Mouse (Mus musculus) embryonic facial prominence, embryonic 11.5 days (tissue): ENCODE data around the gene Mapk1. TPM values are rescaled to one million over a fixed set of nuclear protein-coding genes. Genes with fewer than 3 reads are reported as not detected.

Experiments used
- ATAC-seq: fragments of 200-750 bp; cut with Nextera tagmentation; replicated peaks from 2 replicates; pipeline ENCODE4 v1.8.0; 2017; ENCODE audit warnings: low read depth; ENCODE audit not compliant: insufficient number of reproducible peaks, low FRiP score, low TSS enrichment
- DNase-seq: peaks from one replicate; pipeline ENCODE4 v3.0.0-alpha.2; 2015; ENCODE audit warnings: low spot score
- H3K27ac ChIP-seq: fragments of 300-500 bp; sonication (generic); replicated peaks from 2 replicates; pipeline ENCODE4 v1.5.1; 2014; ENCODE audit warnings: mild to moderate bottlenecking, low read depth, low read length, control low read depth
- H3K27me3 ChIP-seq: fragments of 300-500 bp; sonication (generic); 2 replicates; pipeline ENCODE4 v1.6.1; 2014; ENCODE audit warnings: mild to moderate bottlenecking, low read length, moderate library complexity, mixed read lengths; ENCODE audit not compliant: control insufficient read depth, insufficient read depth
- H3K36me3 ChIP-seq: fragments of 300-500 bp; sonication (generic); replicated peaks from 2 replicates; pipeline ENCODE4 v1.6.1; 2014; ENCODE audit warnings: low read depth, mild to moderate bottlenecking, low read length, moderate library complexity, mixed read lengths; ENCODE audit not compliant: control insufficient read depth, insufficient read depth
- H3K4me1 ChIP-seq: fragments of 300-500 bp; sonication (generic); 2 replicates; pipeline ENCODE4 v1.6.1; 2014; ENCODE audit warnings: low read length, mixed read lengths; ENCODE audit not compliant: control insufficient read depth, insufficient read depth
- H3K4me2 ChIP-seq: fragments of 300-500 bp; sonication (generic); 2 replicates; pipeline ENCODE4 v1.6.1; 2014; ENCODE audit warnings: low read depth, mild to moderate bottlenecking, control low read depth, low read length, moderate library complexity
- H3K4me3 ChIP-seq: fragments of 300-500 bp; sonication (generic); 2 replicates; pipeline ENCODE4 v1.5.1; 2014; ENCODE audit warnings: low read depth, low read length, control low read depth
- H3K9ac ChIP-seq: fragments of 300-500 bp; sonication (generic); replicated peaks from 2 replicates; pipeline ENCODE4 v1.6.1; 2014; ENCODE audit warnings: mild to moderate bottlenecking, control low read depth, low read length
- H3K9me3 ChIP-seq: fragments of 300-500 bp; sonication (generic); replicated peaks from 2 replicates; pipeline ENCODE4 v1.6.1; 2016; ENCODE audit warnings: mild to moderate bottlenecking, low read length, inconsistent platforms, mixed read lengths; ENCODE audit not compliant: control insufficient read depth
- WGBS: fragments of 180-500 bp; shearing (Covaris S2); extraction: QIAGEN DNeasy Blood & Tissue Kit; methylation state at CpG from one replicate; pipeline ENCODE4 v1.1.7; 2014; 5-methylcytosine and 5-hydroxymethylcytosine counted together
- polyA plus RNA-seq: library from polyadenylated mRNA; unstranded; fragments of >200 nt; fragmentation: Nextera tagmentation; extraction: Ambion mirVana; gene quantifications from 2 replicates; pipeline ENCODE4 v1.2.1, GENCODE M21; 2014

Mapk1 gene
- polyA plus RNA-seq, 1 experiment from 2014 or later, result 182 TPM

- Histone ChIP-seq H3K4me1 (no peaks in the 10 kb centered on the region), H3K9me3 (no peaks in the 10 kb centered on the region), H3K4me3 (no peak overlapping the region), H3K27ac (no peak overlapping the region), H3K27me3 (no peaks in the 10 kb centered on the region), H3K9ac (no peak overlapping the region), H3K4me2 (no peak overlapping the region), H3K36me3 (peaks cover 12% of the 10 kb centered on the region)
- no peak for DNase-seq
- WGBS, result 94% methylated on average over 3 of the region's 3 CpGs
- no peak for ATAC-seq
These were observed 113.8 kb downstream of the Mapk1 start for GRCm38 (mm10) chr16:17096938-17097337.

Other genes starting within 250 kb of the Mapk1 start
- gene Spag6l, start 153.9 kb upstream of the Mapk1 start, polyA plus RNA-seq, result 0.17 and 0.54 TPM in 2 replicates
- not detected in 2 replicates for gene Igll1, start 119.4 kb upstream of the Mapk1 start, polyA plus RNA-seq
- 56.8 and 64.1 TPM in 2 replicates for gene Top3b, start 112.6 kb upstream of the Mapk1 start, polyA plus RNA-seq
- 1.8 and 2.1 TPM in 2 replicates for gene Vpreb1, start 112.5 kb upstream of the Mapk1 start, polyA plus RNA-seq
- 15.6 and 18.2 TPM in 2 replicates for gene Ppm1f, start 86.9 kb upstream of the Mapk1 start, polyA plus RNA-seq
- gene Ypel1, start 86.3 kb downstream of the Mapk1 start, polyA plus RNA-seq, result 97.1 and 108 TPM in 2 replicates
- 129 and 142 TPM in 2 replicates for gene Ppil2, start 127.9 kb downstream of the Mapk1 start, polyA plus RNA-seq
- gene 2610318N02Rik, start 141.8 kb downstream of the Mapk1 start, polyA plus RNA-seq, result 107 and 108 TPM in 2 replicates
- gene Sdf2l1, start 149.0 kb downstream of the Mapk1 start, polyA plus RNA-seq, result 57.2 and 65.8 TPM in 2 replicates
- 6.2 and 8.8 TPM in 2 replicates for gene Ydjc, start 161.2 kb downstream of the Mapk1 start, polyA plus RNA-seq
- gene Ccdc116, start 163.8 kb downstream of the Mapk1 start, polyA plus RNA-seq, result 0.24 and 0.49 TPM in 2 replicates
- 425 and 458 TPM in 2 replicates for gene Ube2l3, start 219.3 kb downstream of the Mapk1 start, polyA plus RNA-seq
- 0.41 and 0.47 TPM in 2 replicates for gene Rimbp3, start 225.2 kb downstream of the Mapk1 start, polyA plus RNA-seq